Mouse (Mus musculus): ENCODE data around the gene Txlna. TPM values are rescaled to one million over a fixed set of nuclear protein-coding genes. Genes with fewer than 3 reads are reported as not detected.

Gene Txlna
- polyA plus RNA-seq, 1 experiment from 2014 or later, result 75.9 TPM

GRCm38 (mm10) chr4:129648656-129649055, 7.8 kb upstream of the Txlna start:
- 81% methylated on average over 1 of the region's 1 CpGs for WGBS
- Histone ChIP-seq H3K36me3 (ENCODE audit: poor library complexity, severe bottlenecking) (peaks cover 83% of the 10 kb centered on the region), H3K4me1 (no peaks in the 10 kb centered on the region), H3K27ac (no peak overlapping the region), H3K4me2 (no peak overlapping the region), H3K4me3 (no peak overlapping the region), H3K9ac (no peak overlapping the region), H3K27me3 (no peaks in the 10 kb centered on the region), H3K9me3 (replicated peaks) (no peaks in the 10 kb centered on the region)
- ATAC-seq, result no peak

- ATAC-seq, result no peak
Observed at GRCm38 (mm10) chr4:129645204-129645603, 4.3 kb upstream of the Txlna start.

GRCm38 (mm10) chr4:129641756-129642155, 891 bp upstream of the Txlna start:
- Histone ChIP-seq H3K9ac (0 out of 2 replicates have a peak overlapping the region, but pooled peaks have one; percentile 10), H3K4me3 (peak overlapping the region; percentile 75; the same call in 1 of the 2 replicates), H3K27me3 (no peaks in the 10 kb centered on the region), H3K9me3 (replicated peaks) (no peaks in the 10 kb centered on the region), H3K4me2 (peak overlapping the region; percentile 41), H3K4me1 (peaks cover 38% of the 10 kb centered on the region), H3K36me3 (ENCODE audit: poor library complexity, severe bottlenecking) (peaks cover 44% of the 10 kb centered on the region), H3K27ac (no peak overlapping the region)
- 43% methylated on average over 5 of the region's 5 CpGs for WGBS
- no peak for ATAC-seq

More at GRCm38 (mm10) chr4:129645204-129645603, 4.3 kb upstream of the Txlna start:
- Histone ChIP-seq H3K27me3 (no peaks in the 10 kb centered on the region), H3K4me3 (no peak overlapping the region), H3K27ac (no peak overlapping the region), H3K9ac (no peak overlapping the region), H3K4me2 (no peak overlapping the region), H3K4me1 (peaks cover 9% of the 10 kb centered on the region), H3K9me3 (replicated peaks) (no peaks in the 10 kb centered on the region), H3K36me3 (ENCODE audit: poor library complexity, severe bottlenecking) (peaks cover 53% of the 10 kb centered on the region)
- 87% methylated on average over 6 of the region's 6 CpGs for WGBS

GRCm38 (mm10) chr4:129640101-129640637, 696 bp downstream of the Txlna start:
- Histone ChIP-seq H3K4me3 (peak overlapping the region; percentile 75), H3K36me3 (ENCODE audit: poor library complexity, severe bottlenecking) (peaks cover 44% of the 10 kb centered on the region), H3K9me3 (replicated peaks) (no peaks in the 10 kb centered on the region), H3K9ac (peak overlapping the region; percentile 92), H3K4me2 (peak overlapping the region; percentile 96), H3K27ac (peak overlapping the region; percentile 92), H3K4me1 (peaks cover 38% of the 10 kb centered on the region), H3K27me3 (no peaks in the 10 kb centered on the region)
- WGBS, result 3% methylated on average over 17 of the region's 17 CpGs
- 0 out of 2 replicates have a peak, but pooled peaks have one; percentile 30 for ATAC-seq

- peaks cover 38% of the 10 kb centered on the region for H3K4me1 ChIP-seq
- H3K36me3 ChIP-seq (ENCODE audit: poor library complexity, severe bottlenecking), result peaks cover 51% of the 10 kb centered on the region
- H3K9me3 ChIP-seq (replicated peaks), result no peaks in the 10 kb centered on the region
- no peaks in the 10 kb centered on the region for H3K27me3 ChIP-seq
- peak overlapping the region; percentile 75 for H3K4me3 ChIP-seq
- H3K27ac ChIP-seq, result no peak overlapping the region
- H3K4me2 ChIP-seq, result peak overlapping the region; percentile 96
- no peak for ATAC-seq
- H3K9ac ChIP-seq, result peak overlapping the region; percentile 92
- 87% methylated on average over 15 of the region's 15 CpGs for WGBS
Observed at GRCm38 (mm10) chr4:129639221-129639620, 1.6 kb downstream of the Txlna start.

- WGBS, result 96% methylated on average over 6 of the region's 6 CpGs
- no peak overlapping the region for H3K27ac ChIP-seq
- ATAC-seq, result no peak
- H3K9me3 ChIP-seq (replicated peaks), result no peaks in the 10 kb centered on the region
- no peak overlapping the region for H3K4me3 ChIP-seq
- peaks cover 97% of the 10 kb centered on the region for H3K36me3 ChIP-seq (ENCODE audit: poor library complexity, severe bottlenecking)
- no peaks in the 10 kb centered on the region for H3K27me3 ChIP-seq
- H3K9ac ChIP-seq, result no peak overlapping the region
- H3K4me1 ChIP-seq, result peaks cover 27% of the 10 kb centered on the region
- H3K4me2 ChIP-seq, result no peak overlapping the region
Observed at GRCm38 (mm10) chr4:129633852-129634251, 7.0 kb downstream of the Txlna start.

GRCm38 (mm10) chr4:129631867-129632266, 9.0 kb downstream of the Txlna start:
- peak overlapping the region; percentile 0; the same call in 1 of the 2 replicates for H3K9ac ChIP-seq
- no peaks in the 10 kb centered on the region for H3K9me3 ChIP-seq (replicated peaks)
- H3K27me3 ChIP-seq, result no peaks in the 10 kb centered on the region
- no peak for ATAC-seq
- no peak overlapping the region for H3K27ac ChIP-seq
- no peak overlapping the region for H3K4me2 ChIP-seq
- H3K36me3 ChIP-seq (ENCODE audit: poor library complexity, severe bottlenecking), result peaks cover 100% of the 10 kb centered on the region
- H3K4me3 ChIP-seq, result no peak overlapping the region
- H3K4me1 ChIP-seq, result peaks cover 12% of the 10 kb centered on the region; the same call in 1 of the 2 replicates
- 87% methylated on average over 12 of the region's 12 CpGs for WGBS

GRCm38 (mm10) chr4:129630944-129631343, 9.9 kb downstream of the Txlna start:
- no peak for ATAC-seq
- no peaks in the 10 kb centered on the region for H3K27me3 ChIP-seq
- no peak overlapping the region for H3K4me3 ChIP-seq
- H3K27ac ChIP-seq, result no peak overlapping the region
- no peak overlapping the region for H3K4me2 ChIP-seq
- 0 out of 2 replicates have a peak overlapping the region, but pooled peaks have one; percentile 0 for H3K9ac ChIP-seq
- H3K36me3 ChIP-seq (ENCODE audit: poor library complexity, severe bottlenecking), result peaks cover 100% of the 10 kb centered on the region
- WGBS, result 72% methylated on average over 4 of the region's 4 CpGs
- 0 out of 2 replicates have a peak, but pooled peaks cover 14% of the 10 kb centered on the region for H3K4me1 ChIP-seq
- no peaks in the 10 kb centered on the region for H3K9me3 ChIP-seq (replicated peaks)

GRCm38 (mm10) chr4:129626035-129626434, 14.8 kb downstream of the Txlna start:
- Histone ChIP-seq H3K27ac (no peak overlapping the region), H3K27me3 (no peaks in the 10 kb centered on the region), H3K9me3 (replicated peaks) (no peaks in the 10 kb centered on the region), H3K4me2 (0 out of 2 replicates have a peak overlapping the region, but pooled peaks have one; percentile 1), H3K9ac (no peak overlapping the region), H3K4me1 (peaks cover 46% of the 10 kb centered on the region), H3K36me3 (ENCODE audit: poor library complexity, severe bottlenecking) (peaks cover 56% of the 10 kb centered on the region), H3K4me3 (no peak overlapping the region)
- 82% methylated on average over 6 of the region's 6 CpGs for WGBS
- no peak for ATAC-seq

- Histone ChIP-seq H3K4me1 (peaks cover 44% of the 10 kb centered on the region), H3K4me3 (no peak overlapping the region), H3K9me3 (replicated peaks) (no peaks in the 10 kb centered on the region), H3K4me2 (peak overlapping the region; percentile 82), H3K36me3 (ENCODE audit: poor library complexity, severe bottlenecking) (peaks cover 55% of the 10 kb centered on the region), H3K27ac (peak overlapping the region; percentile 93), H3K27me3 (no peaks in the 10 kb centered on the region), H3K9ac (peak overlapping the region; percentile 83; the same call in 1 of the 2 replicates)
- ATAC-seq, result no peak
- WGBS, result 45% methylated on average over 4 of the region's 4 CpGs
Observed at GRCm38 (mm10) chr4:129625496-129625895, 15.4 kb downstream of the Txlna start.

- Histone ChIP-seq H3K9ac (peak overlapping the region; percentile 83), H3K4me3 (peak overlapping the region; percentile 59), H3K27me3 (no peaks in the 10 kb centered on the region), H3K4me1 (peaks cover 44% of the 10 kb centered on the region), H3K27ac (peak overlapping the region; percentile 93), H3K9me3 (replicated peaks) (no peaks in the 10 kb centered on the region), H3K36me3 (ENCODE audit: poor library complexity, severe bottlenecking) (peaks cover 52% of the 10 kb centered on the region), H3K4me2 (peak overlapping the region; percentile 82)
- ATAC-seq, result 0 out of 2 replicates have a peak, but pooled peaks have one; percentile 1
- under 1% methylated on average over 6 of the region's 6 CpGs for WGBS
Observed at GRCm38 (mm10) chr4:129625029-129625370, 15.9 kb downstream of the Txlna start.

GRCm38 (mm10) chr4:129624281-129625028, 16.4 kb downstream of the Txlna start:
- no peaks in the 10 kb centered on the region for H3K9me3 ChIP-seq (replicated peaks)
- H3K4me1 ChIP-seq, result peaks cover 44% of the 10 kb centered on the region
- no peaks in the 10 kb centered on the region for H3K27me3 ChIP-seq
- peak overlapping the region; percentile 59 for H3K4me3 ChIP-seq
- peaks cover 46% of the 10 kb centered on the region for H3K36me3 ChIP-seq (ENCODE audit: poor library complexity, severe bottlenecking)
- peak; percentile 95 for ATAC-seq
- H3K9ac ChIP-seq, result peak overlapping the region; percentile 83
- 1% methylated on average over 18 of the region's 18 CpGs for WGBS
- H3K27ac ChIP-seq, result peak overlapping the region; percentile 93
- peak overlapping the region; percentile 82 for H3K4me2 ChIP-seq
